Mouse (Mus musculus): ENCODE data around the gene Zfp827. TPM values are rescaled to one million over a fixed set of nuclear protein-coding genes. Genes with fewer than 3 reads are reported as not detected.

The Zfp827 gene
- polyA plus RNA-seq, 1 experiment from 2014 or later, result 2.9 TPM

GRCm38 (mm10) chr8:79150544-79151192 lies 122.4 kb downstream of the Zfp827 start:
- Histone ChIP-seq H3K27ac (replicated peaks) (no peak overlapping the region), H3K4me2 (replicated peaks; ENCODE audit: low read depth) (no peak overlapping the region), H3K4me3 (ENCODE audit: low read depth, low read length) (no peak overlapping the region), H3K9ac (ENCODE audit: low read length) (no peak overlapping the region), H3K4me1 (replicated peaks; ENCODE audit: control insufficient read depth, insufficient read depth) (no peaks in the 10 kb centered on the region), H3K36me3 (ENCODE audit: control insufficient read depth, insufficient read depth, low read length) (no peaks in the 10 kb centered on the region), H3K27me3 (ENCODE audit: control insufficient read depth, insufficient read depth, low read length) (no peaks in the 10 kb centered on the region), H3K9me3 (ENCODE audit: control insufficient read depth, low read length) (no peaks in the 10 kb centered on the region)
- ATAC-seq (ENCODE audit: low FRiP score, low TSS enrichment) (peak; percentile 72; the same call in 1 of the 2 replicates), DNase-seq (ENCODE audit: low spot score) (peak; percentile 25)
- TF ChIP-seq CTCF (IDR thresholded peaks at IDR 0.05; ENCODE audit: low read depth) (no peak), EP300 (optimal IDR thresholded peaks at IDR 0.05) (no peak)
- WGBS, result 43% methylated on average over 11 of the region's 11 CpGs

- Histone ChIP-seq H3K4me1 (replicated peaks; ENCODE audit: control insufficient read depth, insufficient read depth) (no peaks in the 10 kb centered on the region), H3K36me3 (ENCODE audit: control insufficient read depth, insufficient read depth, low read length) (no peaks in the 10 kb centered on the region), H3K9ac (ENCODE audit: low read length) (no peak overlapping the region), H3K9me3 (ENCODE audit: control insufficient read depth, low read length) (no peaks in the 10 kb centered on the region), H3K27ac (replicated peaks) (no peak overlapping the region), H3K27me3 (ENCODE audit: control insufficient read depth, insufficient read depth, low read length) (no peaks in the 10 kb centered on the region), H3K4me2 (replicated peaks; ENCODE audit: low read depth) (no peak overlapping the region), H3K4me3 (ENCODE audit: low read depth, low read length) (no peak overlapping the region)
- 84% methylated on average over 4 of the region's 4 CpGs for WGBS
- ATAC-seq (ENCODE audit: low FRiP score, low TSS enrichment) (no peak), DNase-seq (ENCODE audit: low spot score) (no peak)
- TF ChIP-seq EP300 (optimal IDR thresholded peaks at IDR 0.05) (no peak), CTCF (IDR thresholded peaks at IDR 0.05; ENCODE audit: low read depth) (no peak)
Measured at GRCm38 (mm10) chr8:79151644-79152043, 123.4 kb downstream of the Zfp827 start.

GRCm38 (mm10) chr8:79153201-79153600 lies 125.0 kb downstream of the Zfp827 start:
- no peak overlapping the region for H3K27ac ChIP-seq (replicated peaks)
- no peaks in the 10 kb centered on the region for H3K9me3 ChIP-seq (ENCODE audit: control insufficient read depth, low read length)
- H3K9ac ChIP-seq (ENCODE audit: low read length), result no peak overlapping the region
- H3K4me1 ChIP-seq (replicated peaks; ENCODE audit: control insufficient read depth, insufficient read depth), result no peaks in the 10 kb centered on the region
- no peak overlapping the region for H3K4me2 ChIP-seq (replicated peaks; ENCODE audit: low read depth)
- no peaks in the 10 kb centered on the region for H3K27me3 ChIP-seq (ENCODE audit: control insufficient read depth, insufficient read depth, low read length)
- 100% methylated on average over 1 of the region's 1 CpGs for WGBS
- ATAC-seq (ENCODE audit: low FRiP score, low TSS enrichment) (no peak), DNase-seq (ENCODE audit: low spot score) (no peak)
- no peak overlapping the region for H3K4me3 ChIP-seq (ENCODE audit: low read depth, low read length)
- no peak for TF ChIP-seq CTCF (IDR thresholded peaks at IDR 0.05; ENCODE audit: low read depth)
- TF ChIP-seq EP300 (optimal IDR thresholded peaks at IDR 0.05), result no peak
- no peaks in the 10 kb centered on the region for H3K36me3 ChIP-seq (ENCODE audit: control insufficient read depth, insufficient read depth, low read length)

GRCm38 (mm10) chr8:79153637-79154036 lies 125.4 kb downstream of the Zfp827 start:
- Histone ChIP-seq H3K36me3 (ENCODE audit: control insufficient read depth, insufficient read depth, low read length) (no peaks in the 10 kb centered on the region), H3K27ac (replicated peaks) (no peak overlapping the region), H3K4me3 (ENCODE audit: low read depth, low read length) (no peak overlapping the region), H3K9me3 (ENCODE audit: control insufficient read depth, low read length) (no peaks in the 10 kb centered on the region), H3K9ac (ENCODE audit: low read length) (no peak overlapping the region), H3K4me1 (replicated peaks; ENCODE audit: control insufficient read depth, insufficient read depth) (no peaks in the 10 kb centered on the region), H3K4me2 (replicated peaks; ENCODE audit: low read depth) (no peak overlapping the region), H3K27me3 (ENCODE audit: control insufficient read depth, insufficient read depth, low read length) (no peaks in the 10 kb centered on the region)
- ATAC-seq (ENCODE audit: low FRiP score, low TSS enrichment) (no peak), DNase-seq (ENCODE audit: low spot score) (no peak)
- no peak for TF ChIP-seq EP300 (optimal IDR thresholded peaks at IDR 0.05)
- TF ChIP-seq CTCF (IDR thresholded peaks at IDR 0.05; ENCODE audit: low read depth), result no peak
- 76% methylated on average over 4 of the region's 4 CpGs for WGBS

GRCm38 (mm10) chr8:79155556-79156161 lies 127.4 kb downstream of the Zfp827 start:
- H3K4me3 ChIP-seq (ENCODE audit: low read depth, low read length), result no peak overlapping the region
- WGBS, result 86% methylated on average over 10 of the region's 10 CpGs
- H3K36me3 ChIP-seq (ENCODE audit: control insufficient read depth, insufficient read depth, low read length), result no peaks in the 10 kb centered on the region
- H3K9ac ChIP-seq (ENCODE audit: low read length), result no peak overlapping the region
- ATAC-seq (ENCODE audit: low FRiP score, low TSS enrichment) (no peak), DNase-seq (ENCODE audit: low spot score) (no peak)
- H3K9me3 ChIP-seq (ENCODE audit: control insufficient read depth, low read length), result no peaks in the 10 kb centered on the region
- H3K27me3 ChIP-seq (ENCODE audit: control insufficient read depth, insufficient read depth, low read length), result no peaks in the 10 kb centered on the region
- no peak for TF ChIP-seq EP300 (optimal IDR thresholded peaks at IDR 0.05)
- no peak for TF ChIP-seq CTCF (IDR thresholded peaks at IDR 0.05; ENCODE audit: low read depth)
- H3K27ac ChIP-seq (replicated peaks), result no peak overlapping the region
- peaks cover 4% of the 10 kb centered on the region; the same call in 1 of the 2 replicates for H3K4me1 ChIP-seq (replicated peaks; ENCODE audit: control insufficient read depth, insufficient read depth)
- no peak overlapping the region for H3K4me2 ChIP-seq (replicated peaks; ENCODE audit: low read depth)

- WGBS, result 70% methylated on average over 4 of the region's 4 CpGs
- Histone ChIP-seq H3K9me3 (ENCODE audit: control insufficient read depth, low read length) (no peaks in the 10 kb centered on the region), H3K4me1 (replicated peaks; ENCODE audit: control insufficient read depth, insufficient read depth) (peaks cover 4% of the 10 kb centered on the region; the same call in 1 of the 2 replicates), H3K36me3 (ENCODE audit: control insufficient read depth, insufficient read depth, low read length) (no peaks in the 10 kb centered on the region), H3K4me3 (ENCODE audit: low read depth, low read length) (no peak overlapping the region), H3K27ac (replicated peaks) (no peak overlapping the region), H3K4me2 (replicated peaks; ENCODE audit: low read depth) (no peak overlapping the region), H3K27me3 (ENCODE audit: control insufficient read depth, insufficient read depth, low read length) (no peaks in the 10 kb centered on the region), H3K9ac (ENCODE audit: low read length) (no peak overlapping the region)
- DNase-seq (ENCODE audit: low spot score), result no peak
- ATAC-seq (ENCODE audit: low FRiP score, low TSS enrichment), result no peak
- TF ChIP-seq EP300 (optimal IDR thresholded peaks at IDR 0.05) (no peak), CTCF (IDR thresholded peaks at IDR 0.05; ENCODE audit: low read depth) (no peak)
Measured at GRCm38 (mm10) chr8:79157366-79157765, 129.1 kb downstream of the Zfp827 start.
